Mouse (Mus musculus) left cerebral cortex, postnatal 25 days (tissue): ENCODE measurements around the gene A530084C06Rik. TPM values are rescaled to one million over a fixed set of nuclear protein-coding genes. Genes with fewer than 3 reads are reported as not detected.

ENCODE experiments used
- DNase-seq, 2 experiments: peaks; one replicate each; pipeline ENCODE4 v3.0.0; 2022; ENCODE audit warnings: low spot score in 2 of 2, mixed read lengths in 1 of 2
- intact Hi-C: fragments of 180-260 bp; cut with DNase I; formaldehyde crosslinking; loops from one replicate; pipeline ENCODE4 v1.15.1; 2025
- total RNA-seq, 2 experiments: library from RNA; stranded (reverse); gene quantifications; 2 replicates each; pipeline ENCODE4 v1.2.3; 2021

A530084C06Rik gene
- under 1 TPM; 0.53 to 0.98 TPM for total RNA-seq

DNA sequence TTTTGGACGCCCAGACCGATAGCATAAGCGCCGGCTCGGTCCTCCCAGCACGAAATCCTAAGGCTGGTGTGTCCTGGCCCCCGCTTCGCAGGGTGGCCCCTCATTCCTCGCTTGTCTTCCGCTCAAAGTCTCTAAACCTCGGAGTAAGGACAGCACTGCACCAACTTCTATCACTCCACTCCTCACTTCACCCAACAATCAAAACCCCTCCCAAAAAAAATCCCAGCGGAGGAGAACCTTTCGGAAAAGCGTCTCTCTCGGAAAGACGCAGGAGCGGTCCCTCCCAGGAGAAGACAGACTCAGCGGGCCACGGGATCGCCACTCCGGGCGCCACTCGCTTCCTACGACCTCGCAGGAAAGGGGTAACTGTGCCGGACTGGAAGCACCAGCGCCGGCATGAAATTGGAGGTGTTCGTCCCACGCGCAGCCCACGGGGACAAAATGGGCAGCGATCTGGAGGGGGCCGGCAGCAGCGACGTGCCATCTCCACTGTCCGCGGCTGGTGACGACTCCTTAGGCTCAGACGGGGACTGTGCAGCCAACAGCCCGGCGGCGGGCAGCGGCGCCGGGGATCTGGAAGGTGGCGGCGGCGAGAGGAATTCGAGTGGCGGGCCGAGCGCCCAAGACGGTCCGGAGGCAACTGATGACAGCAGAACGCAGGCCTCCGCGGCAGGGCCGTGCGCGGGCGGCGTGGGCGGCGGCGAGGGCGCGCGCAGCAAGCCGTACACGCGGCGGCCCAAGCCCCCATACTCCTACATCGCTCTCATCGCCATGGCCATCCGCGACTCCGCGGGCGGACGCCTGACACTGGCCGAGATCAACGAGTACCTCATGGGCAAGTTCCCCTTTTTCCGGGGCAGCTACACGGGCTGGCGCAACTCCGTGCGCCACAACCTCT, at the start of gene A530084C06Rik:
Gene A530084C06Rik (minus strand): TSS at position 813 of the 898 bp plus-strand sequence.
- intact Hi-C loops: loop anchor here (2.0 to 5.0 kb wide), 3 partner anchors 60 to 666 kb away; no protein-coding TSS in a partner anchor
- peak; percentile 6 to 16 for DNase-seq

GRCm38 (mm10) chr13:31603964-31604363, 44.8 kb upstream of the A530084C06Rik start:
- intact Hi-C loops: no loop called here
- no peak for DNase-seq

DNA sequence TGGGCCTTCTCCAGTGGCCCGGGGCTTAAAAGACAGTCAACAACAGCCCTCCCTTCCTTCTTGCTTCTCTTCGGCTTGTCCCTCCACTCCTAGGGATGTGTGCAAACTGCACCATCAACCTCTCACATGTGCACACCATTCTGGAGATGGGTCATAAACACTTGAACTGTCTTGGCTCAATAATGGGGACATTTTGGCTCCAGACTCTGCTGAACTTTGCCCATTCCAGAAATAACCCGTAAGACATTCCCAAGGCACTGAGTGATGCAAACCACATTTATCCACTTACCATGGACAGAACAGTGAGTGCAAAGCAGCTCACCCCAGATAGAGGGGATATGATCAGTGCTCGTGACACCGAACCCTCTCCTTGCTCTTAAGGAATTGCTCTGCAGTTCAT, 40.4 kb upstream of the A530084C06Rik start:
- DNase-seq: no peak
- intact Hi-C loops: no loop called here

DNA sequence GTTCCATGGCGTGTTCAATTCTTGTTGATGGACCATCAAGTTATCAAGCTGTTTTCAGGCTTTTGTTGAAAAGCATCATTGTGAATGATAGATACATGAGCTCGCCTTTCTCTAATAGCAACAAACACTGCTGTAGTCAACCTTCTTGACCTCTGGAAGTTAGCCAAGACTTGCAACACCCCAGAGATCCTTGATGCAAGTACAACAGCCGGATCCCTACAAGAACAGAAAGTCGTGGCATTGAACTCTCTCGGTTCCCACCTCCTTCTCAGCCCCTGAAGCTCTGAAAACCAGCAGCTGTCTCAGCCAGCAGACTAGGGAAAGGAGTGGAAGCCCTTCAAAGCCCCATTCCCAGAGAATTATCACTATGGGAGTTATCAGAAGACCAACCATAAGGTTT, 28.2 kb upstream of the A530084C06Rik start:
- no peak for DNase-seq
- intact Hi-C loops: no loop called here

- intact Hi-C loops: no loop called here
- DNase-seq: no peak
These were observed 20.7 kb upstream of the A530084C06Rik start for GRCm38 (mm10) chr13:31579866-31580265.

GRCm38 (mm10) chr13:31578389-31578788, 19.3 kb upstream of the A530084C06Rik start:
- intact Hi-C loops: no loop called here
- DNase-seq: no peak

- DNase-seq: no peak
- intact Hi-C loops: no loop called here
These were observed 18.4 kb upstream of the A530084C06Rik start for GRCm38 (mm10) chr13:31577576-31577975.

DNA sequence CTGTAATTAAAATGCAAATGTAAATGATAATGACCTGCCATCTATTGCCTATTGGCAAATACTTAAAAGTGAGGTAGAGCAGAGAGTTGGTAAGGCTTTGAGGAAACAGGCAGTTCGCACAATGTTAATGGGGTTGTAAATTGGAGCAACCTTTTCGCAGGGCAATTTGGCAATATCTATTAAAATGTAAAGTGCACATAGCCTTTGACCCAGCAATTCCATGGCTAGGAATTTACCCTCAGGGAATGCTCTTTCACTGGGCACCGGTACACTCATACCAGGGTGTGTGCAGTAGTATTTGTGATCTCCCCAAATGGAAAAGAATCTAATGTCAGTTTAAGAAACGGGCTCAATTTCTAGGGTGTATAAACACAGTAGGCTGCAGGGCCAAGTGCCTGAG, 17.6 kb upstream of the A530084C06Rik start:
- no peak for DNase-seq
- intact Hi-C loops: no loop called here

GRCm38 (mm10) chr13:31574627-31575026, 15.5 kb upstream of the A530084C06Rik start:
- DNase-seq: no peak
- intact Hi-C loops: no loop called here

DNA sequence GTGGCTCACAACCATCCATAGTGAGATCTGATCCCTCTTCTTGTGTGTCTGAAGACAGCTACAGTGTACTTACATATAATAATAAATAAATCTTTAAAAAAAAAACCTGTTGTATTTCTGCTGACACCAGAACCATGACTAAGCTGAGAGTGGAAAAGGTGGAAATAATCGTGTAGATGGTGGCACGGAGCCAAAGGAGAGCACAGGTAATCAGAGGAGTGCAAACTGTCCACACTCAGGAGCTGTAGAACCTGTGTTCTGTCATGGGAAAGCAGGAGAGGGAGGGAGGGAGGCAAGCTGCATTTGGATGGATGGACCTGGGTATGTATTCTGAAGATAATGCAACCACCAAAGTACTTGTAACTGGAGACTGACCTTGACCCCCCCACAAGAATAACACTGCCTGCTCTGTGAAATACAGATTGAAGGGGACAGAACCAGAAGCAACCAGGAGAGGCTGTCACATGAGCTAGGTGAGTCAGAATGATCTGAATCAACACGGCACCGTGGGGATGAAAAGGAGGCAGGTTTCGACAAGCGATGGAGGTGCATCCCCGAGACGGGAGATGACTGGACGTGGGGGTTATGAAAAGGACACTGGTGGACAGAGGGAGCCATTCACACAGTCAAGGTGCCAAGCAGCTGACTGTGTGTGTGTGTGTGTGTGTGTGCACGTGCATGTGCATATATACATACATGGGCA, 13.8 kb upstream of the A530084C06Rik start:
- no peak for DNase-seq
- intact Hi-C loops: no loop called here

DNA sequence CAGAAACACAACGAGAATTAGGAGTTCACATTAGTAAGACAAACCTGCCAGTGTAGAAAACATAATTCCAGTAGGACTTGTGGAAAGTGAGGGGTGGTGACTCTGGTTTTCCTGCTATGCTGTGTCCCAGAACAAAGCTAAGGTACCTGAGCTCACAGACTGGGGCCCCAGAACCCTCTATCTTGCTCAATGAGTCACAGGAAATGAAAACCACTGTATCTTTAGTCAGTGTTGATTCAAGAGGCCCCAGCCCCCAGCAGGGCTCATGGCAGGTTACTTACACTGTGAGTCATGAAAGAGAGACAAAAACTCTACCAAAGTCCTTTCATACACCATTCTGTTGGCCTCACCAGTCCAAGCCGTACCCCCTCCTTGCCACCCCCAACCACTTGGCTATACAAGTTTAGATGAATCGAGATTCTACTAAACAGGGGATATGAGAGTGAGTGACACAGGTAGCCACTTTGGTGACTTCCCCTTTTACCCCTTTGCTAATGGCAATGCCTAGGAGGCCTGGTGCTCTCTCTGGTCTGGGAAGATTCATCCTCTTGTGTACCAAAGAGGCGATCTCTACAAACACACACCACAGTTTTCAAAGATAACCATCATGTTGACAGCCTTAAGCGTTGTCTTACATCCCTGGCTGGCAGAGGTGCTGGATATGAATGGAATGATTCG, 8.6 kb upstream of the A530084C06Rik start:
- intact Hi-C loops: no loop called here
- no peak for DNase-seq

- intact Hi-C loops: no loop called here
- DNase-seq: no peak
These were observed 8.0 kb upstream of the A530084C06Rik start for GRCm38 (mm10) chr13:31567099-31567498.

DNA sequence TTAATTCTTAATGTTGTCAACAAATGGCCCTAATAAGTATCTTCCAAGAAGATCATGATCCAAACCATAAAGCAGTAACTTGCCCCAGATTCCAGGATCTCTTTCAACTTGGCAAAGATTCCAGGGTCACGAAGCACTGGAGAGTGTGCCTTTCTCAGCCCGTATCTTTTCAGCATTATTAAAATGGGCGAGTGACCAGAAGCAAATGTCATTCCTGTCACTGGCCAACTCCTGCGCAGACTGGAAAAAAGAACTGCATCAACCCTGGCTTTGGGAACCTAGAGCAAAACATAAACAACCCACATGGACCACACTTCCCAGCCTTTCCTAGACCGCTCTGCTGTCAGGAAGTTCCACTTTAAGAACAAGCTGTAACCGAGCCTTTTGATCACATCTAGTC, 5.3 kb upstream of the A530084C06Rik start:
- DNase-seq: no peak
- intact Hi-C loops: no loop called here

DNA sequence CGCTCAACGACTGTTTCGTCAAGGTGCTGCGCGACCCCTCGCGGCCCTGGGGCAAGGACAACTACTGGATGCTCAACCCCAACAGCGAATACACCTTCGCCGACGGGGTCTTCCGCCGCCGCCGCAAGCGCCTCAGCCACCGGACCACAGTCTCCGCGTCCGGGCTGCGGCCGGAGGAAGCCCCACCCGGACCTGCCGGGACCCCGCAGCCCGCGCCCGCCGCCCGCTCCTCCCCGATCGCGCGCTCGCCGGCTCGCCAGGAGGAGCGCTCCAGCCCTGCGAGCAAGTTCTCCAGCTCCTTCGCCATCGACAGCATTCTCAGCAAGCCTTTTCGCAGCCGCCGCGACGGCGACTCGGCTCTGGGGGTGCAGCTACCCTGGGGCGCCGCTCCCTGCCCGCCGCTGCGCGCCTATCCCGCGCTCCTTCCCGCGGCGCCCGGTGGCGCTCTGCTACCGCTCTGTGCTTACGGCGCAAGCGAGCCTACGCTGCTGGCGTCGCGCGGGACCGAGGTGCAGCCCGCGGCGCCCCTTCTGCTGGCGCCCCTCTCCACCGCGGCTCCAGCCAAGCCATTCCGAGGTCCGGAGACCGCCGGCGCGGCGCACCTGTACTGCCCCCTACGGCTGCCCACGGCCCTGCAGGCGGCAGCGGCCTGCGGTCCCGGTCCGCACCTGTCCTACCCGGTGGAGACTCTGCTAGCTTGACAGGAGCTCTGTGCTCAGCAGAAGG, 449 bp upstream of the A530084C06Rik start:
- intact Hi-C loops: loop anchor here (2.0 to 5.0 kb wide), 3 partner anchors 59 to 667 kb away; no protein-coding TSS in a partner anchor
- DNase-seq: peak; percentile 5 to 16

GRCm38 (mm10) chr13:31557768-31558520, 1.2 kb downstream of the A530084C06Rik start:
- intact Hi-C loops: loop anchor here (2.0 to 5.0 kb wide), 3 partner anchors 61 to 666 kb away; no protein-coding TSS in a partner anchor
- DNase-seq: peak; percentile 11 to 18

DNA sequence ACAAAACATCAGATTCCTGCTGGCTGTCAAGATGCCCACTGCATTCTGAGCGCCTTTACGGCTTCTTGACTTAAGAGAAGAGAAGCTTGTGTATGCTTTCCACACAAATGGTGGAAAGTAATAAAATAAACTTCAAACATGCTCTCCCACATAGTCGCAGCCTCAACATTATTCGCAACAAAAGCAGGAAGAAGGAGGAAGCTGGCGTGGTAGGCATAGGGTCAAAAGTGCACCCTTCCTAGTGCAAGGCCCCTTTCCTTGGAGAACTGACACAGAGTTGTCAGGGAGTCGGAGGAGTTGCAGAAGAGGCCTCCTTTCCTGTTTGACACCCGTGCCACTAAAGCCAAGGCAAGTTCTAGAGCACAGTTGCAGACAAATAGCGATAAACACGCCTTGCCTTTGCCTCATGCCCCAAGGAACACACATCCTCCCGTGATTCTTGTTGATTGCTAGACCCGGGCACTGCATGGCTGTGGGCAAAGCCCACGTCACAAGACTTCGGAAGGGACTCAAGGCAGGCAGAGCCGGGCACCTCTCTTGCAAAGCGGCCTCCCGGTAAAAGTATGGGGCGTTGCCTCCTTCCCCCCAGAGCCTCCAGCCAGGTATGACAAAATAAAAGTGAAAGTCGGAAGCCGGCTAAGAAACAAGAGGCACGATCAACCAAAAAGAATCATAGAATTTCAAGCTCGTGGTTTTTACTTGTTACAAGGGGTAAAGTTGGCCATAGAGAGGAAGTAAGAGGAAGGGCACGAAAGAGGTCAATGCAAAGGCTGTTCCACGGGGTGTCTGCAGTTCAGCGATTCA, 2.0 kb downstream of the A530084C06Rik start:
- intact Hi-C loops: loop anchor here (5.0 kb wide), 2 partner anchors 475 to 665 kb away; no protein-coding TSS in a partner anchor
- no peak for DNase-seq

DNA sequence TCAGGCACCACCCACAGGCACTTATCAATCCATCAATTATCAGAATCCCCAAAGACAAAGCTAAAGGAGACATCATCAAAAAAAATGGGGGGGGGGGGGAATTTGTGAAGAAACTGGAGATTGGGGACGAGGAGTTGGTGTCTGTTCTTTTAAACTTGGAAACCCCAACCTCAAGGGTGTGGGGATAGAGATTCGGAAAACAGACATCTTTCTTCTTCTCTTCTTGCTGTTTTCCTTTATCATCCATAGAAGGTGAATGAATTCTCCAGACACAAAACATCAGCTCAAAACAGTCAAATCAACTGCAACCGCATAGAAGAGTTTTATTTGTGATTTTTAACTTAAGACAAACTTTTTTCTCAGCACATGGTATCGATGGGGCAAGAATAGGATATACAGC, 3.3 kb downstream of the A530084C06Rik start, which contains the start of gene Foxq1:
Gene Foxq1 (plus strand): TSS at position 301 of the 400 bp plus-strand sequence.
- intact Hi-C loops: loop anchor here (5.0 kb wide), 2 partner anchors 474 to 664 kb away; no protein-coding TSS in a partner anchor
- DNase-seq: no peak

DNA sequence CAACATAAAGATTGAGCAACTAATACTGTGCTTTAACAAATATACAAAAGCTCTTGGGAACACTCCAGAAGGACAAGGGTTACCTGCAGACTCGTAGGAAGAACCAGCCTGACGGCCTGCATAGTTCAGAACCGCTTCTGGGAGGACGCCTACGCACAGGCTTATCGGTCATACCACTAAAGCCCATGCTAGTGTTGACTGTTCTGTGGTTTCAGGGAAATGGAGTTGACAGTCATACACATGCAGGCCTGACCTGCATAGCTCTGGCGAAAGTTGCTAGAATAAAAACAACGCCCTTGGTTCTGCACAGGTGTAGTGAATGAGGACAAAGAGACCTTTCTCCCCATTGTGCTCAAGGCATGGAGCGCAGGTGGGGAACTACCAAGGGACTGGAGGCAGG, 11.5 kb downstream of the A530084C06Rik start:
- intact Hi-C loops: no loop called here
- DNase-seq: no peak
